Mouse (Mus musculus) hindbrain, embryonic 13.5 days (tissue): ENCODE results near the gene Tbck. TPM values are rescaled to one million over a fixed set of nuclear protein-coding genes. Genes with fewer than 3 reads are reported as not detected.

Source experiments
- ATAC-seq: fragments of 200-750 bp; cut with Nextera tagmentation; 2 replicates; pipeline ENCODE4 v1.8.0; 2017; ENCODE audit warnings: moderate TSS enrichment; ENCODE audit not compliant: low FRiP score
- H3K27ac ChIP-seq: fragments of 300-500 bp; sonication (generic); 2 replicates; pipeline ENCODE4 v1.5.1; 2015; ENCODE audit warnings: inconsistent platforms, mild to moderate bottlenecking, moderate library complexity
- H3K27me3 ChIP-seq: fragments of 300-500 bp; sonication (generic); 2 replicates; pipeline ENCODE4 v1.6.1; 2015; ENCODE audit warnings: mild to moderate bottlenecking, inconsistent platforms
- H3K36me3 ChIP-seq: fragments of 300-500 bp; sonication (generic); 2 replicates; pipeline ENCODE4 v1.6.1; 2015; ENCODE audit warnings: mild to moderate bottlenecking, inconsistent platforms
- H3K4me1 ChIP-seq: fragments of 300-500 bp; sonication (generic); replicated peaks from 2 replicates; pipeline ENCODE4 v1.6.1; 2015; ENCODE audit warnings: inconsistent platforms
- H3K4me2 ChIP-seq: fragments of 300-500 bp; sonication (generic); 2 replicates; pipeline ENCODE4 v1.6.1; 2015; ENCODE audit warnings: inconsistent platforms, mild to moderate bottlenecking, moderate library complexity
- H3K4me3 ChIP-seq: fragments of 300-500 bp; sonication (generic); 2 replicates; pipeline ENCODE4 v1.5.1; 2015; ENCODE audit warnings: mild to moderate bottlenecking, inconsistent platforms
- H3K9ac ChIP-seq: fragments of 300-500 bp; sonication (generic); 2 replicates; pipeline ENCODE4 v1.6.1; 2015; ENCODE audit warnings: mild to moderate bottlenecking, inconsistent platforms
- H3K9me3 ChIP-seq: fragments of 300-500 bp; sonication (generic); 2 replicates; pipeline ENCODE4 v1.6.1; 2016; ENCODE audit warnings: inconsistent platforms
- WGBS: fragments of 180-500 bp; shearing (Covaris S2); methylation state at CpG from one replicate; pipeline ENCODE4 v1.1.7; 2015; 5-methylcytosine and 5-hydroxymethylcytosine counted together
- polyA plus RNA-seq: library from polyadenylated mRNA; unstranded; fragments of >200 nt; fragmentation: Nextera tagmentation; extraction: Ambion mirVana; gene quantifications from 2 replicates; pipeline ENCODE4 v1.2.1, GENCODE M21; 2015

Tbck gene
- polyA plus RNA-seq, 1 experiment from 2014 or later = 33.3 TPM

DNA sequence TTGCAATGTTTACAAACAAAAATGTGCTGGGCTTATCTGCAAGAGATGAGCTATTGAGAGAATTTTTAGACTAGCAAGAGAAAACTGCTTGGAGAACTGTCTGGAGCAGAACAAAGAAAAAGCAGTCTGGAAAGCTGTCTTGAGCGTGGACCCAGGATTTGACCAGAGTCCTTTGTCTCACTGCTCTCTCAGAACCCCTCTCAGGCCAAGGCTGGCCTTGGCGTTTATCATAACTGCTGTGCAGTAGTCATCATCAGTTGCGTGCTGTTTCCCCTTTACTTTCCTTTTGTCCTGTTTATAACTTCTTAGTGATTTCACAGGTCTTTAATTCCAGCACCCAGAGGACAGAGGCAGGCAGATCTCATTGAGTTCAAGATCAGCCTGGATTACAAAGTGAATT, 20.3 kb downstream of the Tbck start:
- Histone ChIP-seq H3K9me3 (no peaks in the 10 kb centered on the region), H3K27ac (no peak overlapping the region), H3K4me2 (no peak overlapping the region), H3K4me1 (no peaks in the 10 kb centered on the region), H3K9ac (no peak overlapping the region), H3K36me3 (peaks cover 3% of the 10 kb centered on the region; the same call in 1 of the 2 replicates), H3K27me3 (no peaks in the 10 kb centered on the region), H3K4me3 (no peak overlapping the region)
- 88% methylated on average over 3 of the region's 3 CpGs for WGBS
- no peak for ATAC-seq

DNA sequence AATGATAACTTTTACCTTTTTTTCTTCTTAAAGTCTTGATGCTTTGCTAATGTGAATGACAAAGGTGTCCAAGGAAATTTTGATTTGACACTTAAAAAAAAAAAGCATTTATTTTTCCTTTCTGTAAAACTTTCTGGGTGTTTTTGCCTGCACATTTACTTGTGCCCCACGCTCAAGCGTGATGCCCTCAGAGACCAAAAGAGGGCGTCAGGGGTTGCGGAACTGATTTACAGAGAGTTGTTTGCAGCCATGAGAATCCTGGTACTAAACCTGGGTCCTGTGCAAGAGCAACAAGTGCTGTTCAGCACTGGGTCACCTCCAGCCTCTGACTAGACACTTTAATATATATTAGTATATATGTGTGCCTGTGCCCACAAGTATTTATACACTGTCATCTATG, 23.0 kb downstream of the Tbck start:
- no peak for ATAC-seq
- WGBS = 81% methylated on average over 4 of the region's 4 CpGs
- Histone ChIP-seq H3K4me1 (no peaks in the 10 kb centered on the region), H3K9ac (no peak overlapping the region), H3K4me2 (no peak overlapping the region), H3K36me3 (peaks cover 4% of the 10 kb centered on the region; the same call in 1 of the 2 replicates), H3K27ac (no peak overlapping the region), H3K9me3 (no peaks in the 10 kb centered on the region), H3K4me3 (no peak overlapping the region), H3K27me3 (no peaks in the 10 kb centered on the region)

DNA sequence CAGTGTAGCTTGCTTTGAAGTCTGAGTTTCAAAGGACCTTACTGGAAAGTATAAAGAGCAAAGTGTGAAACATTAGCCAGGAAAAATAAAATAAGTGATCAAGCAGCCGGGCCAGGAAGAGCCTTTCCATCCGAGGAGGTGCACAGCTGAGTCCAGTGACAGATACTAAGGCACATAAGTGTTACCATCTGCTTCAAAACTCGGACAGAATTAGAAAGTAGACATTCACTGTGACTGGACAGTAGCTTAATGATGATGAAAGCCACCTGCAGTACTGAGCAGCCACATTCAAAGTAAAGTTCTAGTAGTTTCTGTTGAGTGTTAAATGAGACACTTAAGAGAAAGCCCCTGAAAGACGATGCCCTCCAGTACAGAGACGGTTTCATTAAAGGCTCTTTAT, 30.0 kb downstream of the Tbck start:
- H3K4me1 ChIP-seq = no peaks in the 10 kb centered on the region
- peaks cover 5% of the 10 kb centered on the region; the same call in 1 of the 2 replicates for H3K36me3 ChIP-seq
- no peaks in the 10 kb centered on the region for H3K9me3 ChIP-seq
- H3K27me3 ChIP-seq = no peaks in the 10 kb centered on the region
- H3K4me2 ChIP-seq = no peak overlapping the region
- H3K4me3 ChIP-seq = no peak overlapping the region
- no peak for ATAC-seq
- 83% methylated on average over 5 of the region's 5 CpGs for WGBS
- no peak overlapping the region for H3K9ac ChIP-seq
- no peak overlapping the region for H3K27ac ChIP-seq

DNA sequence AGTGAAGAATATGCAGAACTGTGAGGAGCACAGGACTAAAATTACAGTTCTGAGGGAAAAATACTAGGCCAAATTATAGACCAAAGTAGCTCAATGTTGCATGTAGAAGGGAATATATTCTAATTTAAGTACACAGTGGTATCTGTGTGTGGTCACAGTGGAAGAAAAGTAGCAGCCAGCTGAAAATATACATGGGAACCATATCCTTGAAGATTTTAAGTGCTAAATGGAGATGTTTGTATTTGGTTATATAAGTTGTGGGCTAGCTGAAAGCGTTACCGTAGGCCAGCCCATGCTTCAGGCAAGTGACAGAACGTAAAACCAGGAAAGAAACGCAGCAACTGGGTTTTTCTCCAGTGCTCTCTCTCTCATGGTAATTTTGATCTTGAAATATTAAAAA, 33.4 kb downstream of the Tbck start:
- H3K4me3 ChIP-seq = no peak overlapping the region
- no peak overlapping the region for H3K4me2 ChIP-seq
- H3K9ac ChIP-seq = no peak overlapping the region
- 97% methylated on average over 4 of the region's 4 CpGs for WGBS
- H3K36me3 ChIP-seq = peaks cover 16% of the 10 kb centered on the region
- no peak for ATAC-seq
- H3K27me3 ChIP-seq = no peaks in the 10 kb centered on the region
- no peaks in the 10 kb centered on the region for H3K4me1 ChIP-seq
- H3K9me3 ChIP-seq = no peaks in the 10 kb centered on the region
- no peak overlapping the region for H3K27ac ChIP-seq

DNA sequence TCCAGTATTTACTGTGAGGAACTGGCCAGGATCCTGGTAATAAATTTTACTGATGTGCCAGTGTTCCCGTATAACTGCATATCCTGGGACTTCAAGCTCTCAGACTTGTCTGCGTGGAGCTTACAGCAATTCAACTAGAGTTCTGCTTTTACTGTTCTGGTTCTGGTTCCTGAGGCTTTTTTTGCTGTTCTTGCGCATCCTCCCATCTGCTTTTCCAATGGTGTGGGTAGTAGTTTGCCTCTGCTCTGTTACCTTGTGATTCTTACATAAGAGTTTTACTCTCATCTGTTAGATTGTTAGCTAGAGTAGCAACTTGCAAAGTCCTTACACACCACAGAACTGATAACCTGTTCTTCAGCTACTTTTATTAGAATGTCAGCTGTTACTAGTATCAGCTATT, 40.4 kb downstream of the Tbck start:
- WGBS = 93% methylated on average over 3 of the region's 3 CpGs
- Histone ChIP-seq H3K4me3 (no peak overlapping the region), H3K27me3 (no peaks in the 10 kb centered on the region), H3K4me1 (no peaks in the 10 kb centered on the region), H3K27ac (no peak overlapping the region), H3K4me2 (no peak overlapping the region), H3K9me3 (no peaks in the 10 kb centered on the region), H3K36me3 (peaks cover 38% of the 10 kb centered on the region), H3K9ac (no peak overlapping the region)
- ATAC-seq = no peak

DNA sequence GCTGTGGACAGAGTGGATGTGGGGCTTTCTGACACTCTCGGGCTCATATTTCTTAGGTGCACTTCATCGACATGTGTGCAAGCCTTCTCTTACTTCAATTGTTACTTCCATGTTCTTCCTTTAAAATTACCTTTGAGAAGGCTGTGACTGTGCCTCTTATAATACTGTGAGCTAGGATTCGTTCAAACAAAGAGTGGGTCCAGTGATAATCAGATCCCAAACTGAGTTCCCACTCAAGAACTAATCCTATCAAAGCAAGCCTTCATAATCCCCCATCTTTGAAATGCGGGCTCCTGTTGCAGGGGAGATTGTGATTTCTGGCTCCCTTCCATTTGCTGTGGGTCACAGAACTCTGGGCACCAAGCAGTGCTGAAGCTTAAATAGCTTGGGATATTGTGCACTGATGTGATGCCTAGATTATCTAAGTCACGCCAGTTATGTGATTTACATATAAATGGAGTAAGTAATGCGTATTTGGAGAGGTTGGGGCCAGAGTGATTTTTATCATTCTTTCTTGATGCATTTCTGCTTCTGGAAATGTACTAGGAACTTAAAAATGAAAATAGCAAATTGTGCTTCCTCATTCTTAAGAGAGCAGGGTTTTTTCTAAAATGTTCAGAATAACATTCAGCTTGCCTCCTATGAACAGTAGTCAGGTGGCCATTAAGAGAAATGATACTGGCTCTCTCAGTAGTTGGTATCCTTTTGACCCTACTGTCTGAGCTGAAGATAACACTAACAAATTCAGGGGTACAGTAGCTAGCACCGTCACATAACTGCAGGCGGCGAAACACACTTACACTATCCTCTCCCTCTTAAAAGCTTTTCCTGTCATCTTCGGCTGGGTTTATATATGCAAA, 60.6 kb downstream of the Tbck start:
- no peaks in the 10 kb centered on the region for H3K27me3 ChIP-seq
- no peak overlapping the region for H3K27ac ChIP-seq
- no peak overlapping the region for H3K4me2 ChIP-seq
- 0 out of 2 replicates have a peak, but pooled peaks cover 7% of the 10 kb centered on the region for H3K4me1 ChIP-seq
- 54% methylated on average over 10 of the region's 10 CpGs for WGBS
- ATAC-seq = peak; percentile 66; the same call in 1 of the 2 replicates
- peaks cover 4% of the 10 kb centered on the region; the same call in 1 of the 2 replicates for H3K36me3 ChIP-seq
- no peak overlapping the region for H3K4me3 ChIP-seq
- no peaks in the 10 kb centered on the region for H3K9me3 ChIP-seq
- H3K9ac ChIP-seq = no peak overlapping the region

DNA sequence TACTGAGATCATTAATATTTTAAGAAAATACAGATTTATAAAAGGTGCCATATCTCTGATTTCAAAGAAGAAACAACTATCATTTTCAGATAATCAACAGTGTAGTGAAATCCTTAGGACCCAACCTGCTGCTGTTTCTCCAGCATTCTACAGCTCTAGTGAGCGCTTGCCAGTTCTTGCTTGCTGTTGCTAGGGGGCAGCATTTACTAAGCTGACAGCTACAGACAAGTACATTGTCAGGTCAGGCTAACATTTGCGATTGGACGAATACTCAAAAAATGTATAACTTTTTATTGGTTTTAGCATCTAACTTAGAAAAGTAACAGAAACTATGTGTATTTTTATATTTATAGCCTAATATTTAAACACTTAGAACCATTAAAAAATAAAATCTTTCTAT, 63.1 kb downstream of the Tbck start:
- H3K27ac ChIP-seq = no peak overlapping the region
- H3K4me1 ChIP-seq = 0 out of 2 replicates have a peak, but pooled peaks cover 7% of the 10 kb centered on the region
- no peak overlapping the region for H3K9ac ChIP-seq
- H3K9me3 ChIP-seq = no peaks in the 10 kb centered on the region
- peaks cover 4% of the 10 kb centered on the region; the same call in 1 of the 2 replicates for H3K36me3 ChIP-seq
- H3K4me3 ChIP-seq = no peak overlapping the region
- H3K27me3 ChIP-seq = no peaks in the 10 kb centered on the region
- H3K4me2 ChIP-seq = no peak overlapping the region
- WGBS = 39% methylated on average over 3 of the region's 3 CpGs
- ATAC-seq = peak; percentile 82

DNA sequence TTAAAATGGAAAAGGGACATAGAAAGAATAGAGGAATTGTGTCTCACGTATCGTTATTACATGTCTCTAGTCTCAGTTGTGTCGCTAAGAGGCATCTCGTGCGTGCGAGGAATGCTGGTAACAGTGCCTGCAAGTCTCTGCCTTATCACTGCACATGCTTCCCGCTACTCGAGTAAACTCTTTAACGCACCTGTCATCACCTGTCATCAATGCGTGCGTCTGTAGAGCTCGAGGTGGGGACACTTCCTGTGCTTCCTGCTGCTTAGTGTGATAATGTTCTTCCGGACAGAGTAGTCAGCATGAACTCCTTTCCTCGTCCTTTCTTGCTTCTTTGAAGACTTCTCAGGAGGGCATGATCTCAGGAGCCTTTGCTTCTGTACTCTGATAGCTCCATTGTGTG, 63.8 kb downstream of the Tbck start:
- no peak overlapping the region for H3K4me3 ChIP-seq
- ATAC-seq = no peak
- H3K4me1 ChIP-seq = 0 out of 2 replicates have a peak, but pooled peaks cover 7% of the 10 kb centered on the region
- no peak overlapping the region for H3K4me2 ChIP-seq
- H3K9ac ChIP-seq = no peak overlapping the region
- no peaks in the 10 kb centered on the region for H3K9me3 ChIP-seq
- peaks cover 7% of the 10 kb centered on the region; the same call in 1 of the 2 replicates for H3K36me3 ChIP-seq
- 85% methylated on average over 14 of the region's 14 CpGs for WGBS
- H3K27me3 ChIP-seq = no peaks in the 10 kb centered on the region
- H3K27ac ChIP-seq = no peak overlapping the region

DNA sequence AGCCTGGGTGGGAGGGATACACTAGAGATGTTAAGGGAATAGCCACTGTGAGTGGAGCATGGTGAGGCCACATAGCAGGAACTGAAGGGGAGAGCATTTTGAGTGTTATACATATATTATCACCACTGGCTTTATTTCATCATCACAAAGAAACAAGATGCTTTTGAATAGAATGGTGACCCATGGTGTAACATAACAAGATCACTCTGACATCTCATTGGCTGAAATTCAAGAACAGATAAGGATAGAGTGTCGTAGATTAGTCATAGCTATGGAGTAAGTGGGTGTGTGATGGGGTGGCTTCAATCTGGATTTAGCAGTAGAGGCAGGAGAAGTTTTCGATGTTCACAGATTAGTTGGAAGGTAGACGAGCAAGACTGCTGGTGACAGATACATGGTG, 64.8 kb downstream of the Tbck start:
- no peak overlapping the region for H3K9ac ChIP-seq
- 0 out of 2 replicates have a peak, but pooled peaks cover 7% of the 10 kb centered on the region for H3K4me1 ChIP-seq
- no peak overlapping the region for H3K27ac ChIP-seq
- H3K4me2 ChIP-seq = no peak overlapping the region
- H3K36me3 ChIP-seq = peaks cover 13% of the 10 kb centered on the region
- no peaks in the 10 kb centered on the region for H3K9me3 ChIP-seq
- H3K27me3 ChIP-seq = no peaks in the 10 kb centered on the region
- H3K4me3 ChIP-seq = no peak overlapping the region
- ATAC-seq = no peak
- 91% methylated on average over 3 of the region's 3 CpGs for WGBS

DNA sequence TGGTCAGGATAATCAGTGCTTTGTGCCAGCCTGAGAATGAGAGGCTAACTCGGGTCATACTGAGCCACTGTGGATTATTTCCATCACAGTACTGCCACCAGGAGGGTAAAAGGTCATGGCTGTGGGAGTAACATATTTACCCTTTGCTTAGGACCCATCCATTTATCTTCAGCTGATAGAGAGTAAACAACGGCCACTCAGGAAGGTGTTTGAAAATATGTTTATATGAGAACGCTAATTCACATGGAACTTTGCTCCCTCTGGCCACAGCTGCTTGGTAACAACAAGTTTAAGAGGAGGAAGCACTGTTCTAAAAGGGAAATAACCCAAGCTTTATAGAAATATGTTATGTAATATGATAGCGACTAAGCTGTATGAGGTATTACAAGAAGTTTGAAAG, 68.8 kb downstream of the Tbck start:
- Histone ChIP-seq H3K36me3 (peaks cover 36% of the 10 kb centered on the region), H3K27ac (no peak overlapping the region), H3K4me1 (no peaks in the 10 kb centered on the region), H3K9me3 (no peaks in the 10 kb centered on the region), H3K4me3 (no peak overlapping the region), H3K27me3 (no peaks in the 10 kb centered on the region), H3K9ac (no peak overlapping the region), H3K4me2 (no peak overlapping the region)
- ATAC-seq = no peak
- 80% methylated on average over 4 of the region's 4 CpGs for WGBS

DNA sequence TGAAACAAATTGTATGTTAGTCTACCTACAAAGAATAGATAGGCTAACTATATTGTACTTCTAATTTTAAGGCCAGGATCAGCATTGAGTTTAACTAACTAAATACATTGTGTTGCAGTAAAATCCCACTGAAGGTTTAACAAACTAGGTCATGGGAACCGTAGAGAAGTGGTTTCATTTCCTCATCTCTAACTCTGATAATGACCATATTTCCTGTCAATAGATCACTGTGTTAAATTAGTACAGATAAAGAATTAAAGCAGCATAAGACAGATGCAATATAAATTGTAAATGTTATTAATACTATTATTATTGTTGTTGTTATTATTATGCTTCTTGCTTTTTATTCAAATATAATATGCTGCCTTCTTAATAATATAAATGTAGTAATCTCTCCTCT, 72.3 kb downstream of the Tbck start:
- Histone ChIP-seq H3K4me1 (no peaks in the 10 kb centered on the region), H3K36me3 (peaks cover 41% of the 10 kb centered on the region), H3K4me3 (no peak overlapping the region), H3K4me2 (no peak overlapping the region), H3K9ac (no peak overlapping the region), H3K27me3 (no peaks in the 10 kb centered on the region), H3K9me3 (no peaks in the 10 kb centered on the region), H3K27ac (no peak overlapping the region)
- 98% methylated on average over 1 of the region's 1 CpGs for WGBS
- ATAC-seq = no peak

DNA sequence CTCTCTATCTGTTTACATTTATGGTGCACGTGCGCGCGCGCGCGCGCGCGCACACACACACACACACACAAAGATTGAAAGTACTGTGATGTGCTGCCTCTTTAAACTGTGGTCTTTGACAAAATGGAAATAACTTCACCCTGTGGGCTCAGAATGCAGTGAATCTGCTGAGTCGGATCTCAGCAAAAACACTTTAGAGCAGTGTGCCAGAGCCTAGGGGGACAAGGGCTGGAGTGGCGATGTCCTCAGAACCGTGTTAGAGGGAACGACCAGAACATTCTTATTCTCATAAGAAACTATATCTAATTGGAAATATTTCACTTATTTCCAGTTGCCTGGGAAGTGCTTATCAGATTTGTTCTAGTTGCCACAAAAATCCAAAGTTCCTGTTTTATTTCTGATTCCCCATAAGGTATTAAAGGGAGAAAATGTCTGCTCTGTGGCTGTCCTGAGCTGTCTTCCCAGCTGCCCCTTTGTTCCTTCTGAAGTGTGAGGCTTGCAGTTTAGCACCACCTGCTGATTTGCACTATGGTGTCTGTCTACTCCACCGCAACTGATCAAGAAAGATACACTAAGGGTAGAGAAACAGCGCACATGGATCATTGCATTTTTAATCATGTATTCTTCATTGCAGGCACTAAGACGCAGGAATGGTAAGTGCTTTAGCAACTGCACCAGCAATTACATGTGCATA, 82.2 kb downstream of the Tbck start:
- peak; percentile 72; the same call in 1 of the 2 replicates for ATAC-seq
- Histone ChIP-seq H3K4me2 (no peak overlapping the region), H3K27ac (peak overlapping the region; percentile 20; the same call in 1 of the 2 replicates)

More for the DNA sequence above, 82.2 kb downstream of the Tbck start:
- Histone ChIP-seq H3K9me3 (no peaks in the 10 kb centered on the region), H3K36me3 (no peaks in the 10 kb centered on the region; the same call in none of the 2 replicates), H3K9ac (no peak overlapping the region), H3K27me3 (no peaks in the 10 kb centered on the region), H3K4me3 (no peak overlapping the region), H3K4me1 (peaks cover 3% of the 10 kb centered on the region; the same call in 1 of the 2 replicates)
- 79% methylated on average over 17 of the region's 17 CpGs for WGBS
